Mouse (Mus musculus): ENCODE measurements around the gene Olfr101.

DNA sequence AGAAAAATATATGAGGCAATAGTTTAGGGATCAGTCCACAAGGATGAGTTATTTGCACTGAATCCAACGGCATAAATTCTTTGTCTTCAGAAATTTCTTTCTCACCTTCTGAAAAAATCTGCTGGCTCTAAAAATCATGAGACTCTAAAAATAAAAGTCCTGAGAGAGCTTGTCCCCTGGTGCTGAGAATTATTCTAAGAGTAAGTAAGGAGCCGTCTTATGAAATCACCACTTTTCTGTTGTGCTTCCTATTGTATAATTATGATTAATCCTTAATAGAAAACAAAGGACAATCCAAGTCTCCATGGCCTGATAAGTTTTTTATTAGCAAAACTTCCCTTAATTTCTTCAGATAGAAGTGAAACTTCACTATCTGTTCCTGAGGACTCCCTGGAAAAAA is 35.5 kb upstream of the Olfr101 start, which contains the start of gene Olfr103:
- TF ChIP-seq CTCF (IDR thresholded peaks at IDR 0.05; ENCODE audit: low read depth) (no peak), EP300 (optimal IDR thresholded peaks at IDR 0.05) (no peak)

All from stomach, postnatal 0 days (tissue).